Mouse (Mus musculus) megakaryocyte progenitor cell, adult 5-6 weeks (primary cell): ENCODE measurements around the gene Entpd7. TPM values are rescaled to one million over a fixed set of nuclear protein-coding genes. Genes with fewer than 3 reads are reported as not detected.

Experiments used
- ATAC-seq: replicated peaks from 2 replicates; pipeline ENCODE4 v1.8.0; 2016; ENCODE audit warnings: mild to moderate bottlenecking, moderate TSS enrichment, inconsistent platforms; ENCODE audit not compliant: poor library complexity
- total RNA-seq, 2 experiments: library from RNA; stranded (forward) in 1 of 2; stranded (reverse) in 1 of 2; fragments of 157-497, 149-512 nt in 1 of 2; fragments of 200-1000 nt in 1 of 2; gene quantifications; 2 replicates each; pipeline versions ENCODE4 v1.2.3 to v1.2.4; 2015 to 2017

Gene Entpd7
- total RNA-seq, 2 experiments from 2014 or later: 5.3 to 21.7 TPM

DNA sequence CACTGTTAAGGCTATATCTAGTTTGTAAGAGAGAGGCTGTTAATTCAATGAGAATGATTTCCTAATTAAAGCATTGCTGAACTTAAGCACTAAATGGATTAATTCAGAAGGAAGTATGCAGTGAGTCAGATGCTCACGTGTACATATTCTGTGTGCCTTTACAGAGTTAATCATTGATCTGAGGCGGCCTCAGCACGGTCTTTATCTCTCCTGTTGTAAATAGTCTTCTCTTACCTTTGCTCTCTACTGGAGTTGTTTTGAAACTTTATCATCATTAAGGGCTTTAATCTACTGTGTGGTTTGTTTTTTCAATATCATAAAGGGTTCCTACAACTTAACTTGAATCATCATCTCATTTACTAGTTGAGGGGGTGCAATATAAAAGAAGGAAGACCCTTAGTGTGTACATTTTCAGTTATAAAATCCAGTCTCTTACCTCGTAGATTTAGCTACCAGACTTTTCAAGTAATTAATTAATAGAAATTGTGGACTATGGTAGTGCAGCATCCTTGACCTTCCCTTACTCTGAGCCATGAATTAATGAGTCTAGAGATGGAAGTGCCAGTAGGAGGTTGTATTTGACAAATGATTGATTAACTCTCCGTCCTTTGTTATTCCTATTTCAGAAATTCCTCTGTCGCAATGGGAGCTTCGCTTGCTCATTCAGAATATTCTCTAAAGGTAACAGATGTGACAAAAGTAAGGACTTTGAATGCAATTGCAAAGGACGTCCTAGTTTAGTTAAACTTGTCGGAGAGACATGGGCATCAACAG is 78.3 kb downstream of the Entpd7 start:
- no peak for ATAC-seq

- ATAC-seq: no peak
Measured at GRCm38 (mm10) chr19:43769366-43769960, 80.0 kb downstream of the Entpd7 start.

DNA sequence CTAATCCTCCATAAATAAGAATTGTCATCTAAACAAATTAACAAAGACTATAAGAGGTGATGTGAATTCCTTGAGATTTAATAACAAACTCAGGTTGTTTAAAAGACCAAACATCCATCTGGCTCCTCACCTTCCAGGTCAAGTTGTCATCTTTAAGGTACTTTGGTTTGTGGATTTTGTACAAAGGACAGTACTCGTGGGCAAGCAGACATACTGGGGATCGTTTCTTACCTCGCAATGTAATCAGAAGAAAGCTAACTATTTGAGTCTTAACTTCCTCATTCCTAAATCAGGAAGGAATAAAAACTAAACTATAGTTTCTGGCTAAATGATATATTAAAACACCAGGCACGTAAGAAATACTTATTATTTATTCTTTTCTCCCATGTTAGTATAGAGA is 81.1 kb downstream of the Entpd7 start:
- ATAC-seq: no peak

GRCm38 (mm10) chr19:43771499-43771969 is 82.1 kb downstream of the Entpd7 start:
- ATAC-seq: peak; percentile 97

DNA sequence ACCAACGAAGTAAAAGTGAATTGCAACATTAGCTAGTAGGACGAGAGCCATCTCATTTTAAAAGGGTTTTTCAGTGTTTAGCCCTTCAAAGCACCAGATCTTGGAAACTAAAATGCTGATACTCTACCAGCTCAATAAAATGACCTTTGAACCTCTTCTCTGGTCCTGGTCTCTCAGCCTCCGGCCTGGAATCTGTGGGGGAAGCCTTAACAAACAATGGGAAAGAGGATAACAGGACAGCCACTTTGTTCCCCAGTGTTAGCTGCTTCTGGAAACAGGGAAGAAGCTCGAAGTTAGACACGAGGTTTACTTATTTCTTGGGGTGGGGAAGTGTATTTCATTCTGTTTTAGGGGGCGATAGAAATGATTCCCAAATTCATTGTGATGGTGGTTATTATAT is 82.8 kb downstream of the Entpd7 start:
- no peak for ATAC-seq

DNA sequence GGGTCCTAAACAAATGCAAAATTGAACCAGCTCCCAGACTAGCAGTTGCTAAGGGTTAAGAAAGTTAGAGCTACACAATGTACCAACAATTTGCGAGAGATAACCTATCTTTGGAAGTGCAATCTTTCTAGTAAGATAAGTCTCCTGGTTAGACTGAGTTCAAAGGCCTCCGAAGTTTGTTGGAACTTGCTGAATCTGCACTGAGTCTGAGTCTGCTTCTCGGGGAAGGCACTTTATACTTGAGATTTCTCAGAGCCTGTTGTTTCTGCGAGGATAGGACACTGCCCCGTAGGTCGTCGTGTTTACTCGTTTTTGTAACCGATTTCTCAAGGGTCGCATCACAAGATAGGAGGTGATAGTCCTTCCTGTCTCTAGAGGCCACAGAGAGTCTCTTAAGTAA is 86.0 kb downstream of the Entpd7 start:
- no peak for ATAC-seq

DNA sequence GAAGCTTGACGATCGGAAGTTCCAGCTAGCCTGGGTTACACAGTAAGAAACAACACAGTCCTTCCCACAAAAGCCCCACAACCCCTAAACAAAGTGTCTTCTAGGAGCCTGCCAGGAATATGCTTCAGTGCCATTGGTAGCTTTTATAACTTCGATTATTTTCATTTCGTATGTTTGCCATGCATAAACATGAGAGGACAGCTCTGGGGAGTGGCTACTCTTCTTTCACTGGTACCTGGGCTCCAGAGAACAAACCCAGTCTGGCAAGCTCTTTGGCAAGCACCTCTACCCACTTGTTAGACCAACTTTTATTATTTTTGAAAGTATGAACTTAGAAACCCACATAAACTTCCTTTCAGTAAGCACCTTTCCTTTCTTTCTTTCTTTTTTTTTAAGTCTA is 87.1 kb downstream of the Entpd7 start:
- no peak for ATAC-seq

DNA sequence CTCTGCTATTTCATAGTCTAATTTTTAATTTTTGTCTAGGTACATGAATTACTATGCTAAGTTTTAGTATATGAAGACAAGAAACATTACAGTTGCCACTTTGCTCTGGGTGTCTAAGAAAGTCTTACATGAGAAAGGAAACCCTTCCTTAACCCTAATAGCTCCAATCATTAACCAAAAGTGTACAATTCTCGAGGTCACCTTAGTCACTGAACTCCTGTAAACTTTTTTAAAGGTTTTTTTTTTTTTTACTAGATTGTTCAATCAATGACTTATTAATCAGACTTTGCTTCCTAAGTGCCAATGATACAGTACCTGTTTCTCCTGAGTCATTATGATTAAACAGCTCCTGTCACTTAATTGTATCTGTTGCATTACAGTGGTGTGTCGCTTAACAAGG is 87.8 kb downstream of the Entpd7 start:
- ATAC-seq: no peak

DNA sequence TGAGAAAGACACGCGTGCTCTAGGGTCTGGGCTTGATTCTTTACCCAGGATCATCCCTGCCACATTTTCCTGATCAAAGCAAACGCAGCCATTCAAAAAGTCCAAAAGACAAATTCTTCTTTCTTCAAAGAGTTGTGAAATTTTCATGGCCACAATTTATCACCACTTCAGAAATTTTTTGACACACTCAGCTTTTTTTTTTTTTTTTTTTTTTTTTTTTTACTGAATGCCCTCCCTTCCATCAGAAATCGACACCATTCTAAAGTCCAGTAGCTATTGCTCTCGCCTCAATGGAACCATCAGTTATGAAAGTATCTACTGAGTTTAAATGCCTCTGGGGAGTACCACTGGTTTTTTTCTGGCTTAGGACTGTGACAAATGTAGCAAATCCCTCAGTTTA is 90.9 kb downstream of the Entpd7 start:
- no peak for ATAC-seq

DNA sequence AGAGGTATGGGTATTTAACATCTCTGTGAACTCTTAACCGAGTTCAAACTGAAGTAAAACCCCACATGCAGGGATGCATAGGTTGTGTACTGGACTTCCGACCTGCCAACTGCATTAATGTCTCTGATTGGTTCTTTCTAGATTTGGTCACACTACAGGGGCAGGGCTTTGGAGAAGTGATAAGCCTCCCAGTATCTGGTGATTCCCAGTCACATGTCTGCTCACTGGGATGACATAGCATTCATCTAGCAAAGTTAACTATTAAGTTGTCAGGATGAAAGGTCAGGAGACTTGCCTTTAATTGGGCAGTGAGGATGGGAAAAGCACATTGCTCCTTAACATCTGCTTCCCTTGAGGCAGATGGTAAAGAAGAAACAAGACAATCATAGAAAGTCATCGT is 92.5 kb downstream of the Entpd7 start, which contains the start of gene Abcc2:
Gene Abcc2, plus strand, starts transcription at position 213 of the 400 bp plus-strand sequence.
- ATAC-seq: no peak

Other genes with a start within 250 kb of the Entpd7 start
- 0.02 and 0.12 TPM in 2 replicates for gene Cnnm1, start 249.2 kb upstream of the Entpd7 start, total RNA-seq (2015)
- gene Cnnm1, start 249.2 kb upstream of the Entpd7 start, total RNA-seq (2017): 0.14 and 0.17 TPM in 2 replicates
- gene Got1, start 165.1 kb upstream of the Entpd7 start, total RNA-seq (2015): 21.0 and 21.3 TPM in 2 replicates
- gene Got1, start 165.1 kb upstream of the Entpd7 start, total RNA-seq (2017): 17.9 and 19.8 TPM in 2 replicates
- 0.32 and 0.64 TPM in 2 replicates for gene Nkx2-3, start 77.3 kb upstream of the Entpd7 start, total RNA-seq (2015)
- 1.4 TPM in 1 of 2 replicates, not detected in the other for gene Nkx2-3, start 77.3 kb upstream of the Entpd7 start, total RNA-seq (2017)
- 26.6 and 29.2 TPM in 2 replicates for gene Slc25a28, start 14.8 kb upstream of the Entpd7 start, total RNA-seq (2015)
- 39.5 and 43.3 TPM in 2 replicates for gene Slc25a28, start 14.8 kb upstream of the Entpd7 start, total RNA-seq (2017)
- 38.6 and 39.0 TPM in 2 replicates for gene Cutc, start 63.3 kb downstream of the Entpd7 start, total RNA-seq (2015)
- 18.1 and 28.1 TPM in 2 replicates for gene Cutc, start 63.3 kb downstream of the Entpd7 start, total RNA-seq (2017)
- 14.0 and 15.4 TPM in 2 replicates for gene Cox15, start 63.3 kb downstream of the Entpd7 start, total RNA-seq (2015)
- gene Cox15, start 63.3 kb downstream of the Entpd7 start, total RNA-seq (2017): 13.6 and 42.0 TPM in 2 replicates
- 4.1 and 7.2 TPM in 2 replicates for gene Abcc2, start 92.5 kb downstream of the Entpd7 start, total RNA-seq (2015)
- gene Abcc2, start 92.5 kb downstream of the Entpd7 start, total RNA-seq (2017): 1.6 and 2.4 TPM in 2 replicates